Mouse (Mus musculus): ENCODE measurements at regions not wholly inside any gene's neighbourhood (a gene's known extent, or its start where the extent isn't known, plus 50 kb on each side); places are given as distances from the start of the nearest gene placed in this dataset.

DNA sequence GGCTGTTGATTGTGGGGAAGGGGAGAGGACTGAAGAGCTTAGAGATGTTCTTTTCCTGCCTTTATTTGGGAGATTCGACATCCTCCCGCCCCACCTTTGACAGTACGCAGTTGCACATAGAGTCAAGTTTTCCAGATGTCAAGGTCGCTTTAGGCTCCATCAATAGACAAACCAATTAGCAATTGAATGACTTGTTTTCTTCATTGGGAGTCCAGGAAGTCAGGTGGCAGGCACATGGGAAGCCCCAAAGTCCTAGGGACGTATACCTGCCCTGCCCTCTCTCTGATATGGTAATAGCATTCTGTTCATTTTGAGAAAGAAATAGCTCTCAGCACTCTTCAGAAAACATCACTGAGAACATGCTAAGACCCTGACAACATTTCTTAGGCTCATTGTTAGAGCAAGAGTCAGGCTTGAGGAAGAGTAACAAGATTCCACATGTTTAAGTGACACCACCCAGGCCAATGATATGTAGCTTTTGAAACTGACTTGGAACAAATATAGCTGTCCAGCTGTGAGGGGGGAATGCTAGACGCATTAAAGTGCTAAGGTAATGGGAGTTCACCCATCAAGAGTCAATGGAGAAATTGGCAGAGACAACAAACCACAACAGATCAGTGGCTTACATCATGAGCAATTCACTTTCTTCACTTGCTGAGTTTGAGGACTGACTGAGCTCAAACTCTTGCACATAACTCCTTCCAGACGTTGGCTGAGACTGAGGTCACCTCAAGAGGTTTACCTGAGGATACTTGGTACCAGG, 499.9 kb downstream of the Dok5 start:
- no peaks in the 10 kb centered on the region for H3K27me3 ChIP-seq (replicated peaks; ENCODE audit: control insufficient read depth, insufficient read depth, low read length)
- H3K27ac ChIP-seq (ENCODE audit: low read depth, low read length) = no peak overlapping the region
- TF ChIP-seq CTCF (IDR thresholded peaks at IDR 0.05; ENCODE audit: low read depth) = no peak
- no peak overlapping the region for H3K4me3 ChIP-seq (ENCODE audit: low read depth, low read length)
- no peak overlapping the region for H3K9ac ChIP-seq (ENCODE audit: low read depth, low read length)
- WGBS = 75% methylated on average over 7 of the region's 7 CpGs
- no peak overlapping the region for H3K4me2 ChIP-seq (replicated peaks; ENCODE audit: low read depth)
- no peak for ATAC-seq
- no peaks in the 10 kb centered on the region for H3K9me3 ChIP-seq (ENCODE audit: control insufficient read depth)
- H3K4me1 ChIP-seq (replicated peaks; ENCODE audit: control insufficient read depth, insufficient read depth, low read length) = no peaks in the 10 kb centered on the region
- H3K36me3 ChIP-seq (ENCODE audit: control insufficient read depth, insufficient read depth) = no peaks in the 10 kb centered on the region

DNA sequence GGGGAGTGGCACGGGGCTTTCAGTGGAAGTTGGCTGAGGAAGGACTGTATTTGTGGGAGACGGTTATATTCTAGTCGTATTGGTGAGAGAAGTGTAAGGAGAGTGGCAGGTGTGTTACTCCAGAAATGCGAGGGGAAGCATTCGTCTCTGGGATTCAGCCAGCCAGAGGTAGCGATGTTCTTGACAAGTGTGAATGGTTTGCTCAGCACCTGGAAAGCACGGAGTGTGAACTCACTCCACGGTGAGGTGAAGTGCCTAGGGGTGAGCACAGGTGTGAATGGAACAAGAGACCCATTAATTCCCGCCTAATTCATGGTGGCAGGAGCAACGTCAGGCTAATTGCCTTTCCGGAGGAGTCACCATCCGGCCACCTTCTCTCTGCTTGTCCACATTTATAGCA, 498.9 kb downstream of the Dok5 start:
- H3K9ac ChIP-seq (ENCODE audit: low read depth, low read length) = no peak overlapping the region
- H3K4me1 ChIP-seq (replicated peaks; ENCODE audit: control insufficient read depth, insufficient read depth, low read length) = no peaks in the 10 kb centered on the region
- no peak overlapping the region for H3K4me3 ChIP-seq (ENCODE audit: low read depth, low read length)
- TF ChIP-seq CTCF (IDR thresholded peaks at IDR 0.05; ENCODE audit: low read depth) = no peak
- ATAC-seq = no peak
- no peak overlapping the region for H3K27ac ChIP-seq (ENCODE audit: low read depth, low read length)
- H3K27me3 ChIP-seq (replicated peaks; ENCODE audit: control insufficient read depth, insufficient read depth, low read length) = no peaks in the 10 kb centered on the region
- WGBS = 78% methylated on average over 12 of the region's 12 CpGs
- no peaks in the 10 kb centered on the region for H3K36me3 ChIP-seq (ENCODE audit: control insufficient read depth, insufficient read depth)
- H3K4me2 ChIP-seq (replicated peaks; ENCODE audit: low read depth) = no peak overlapping the region
- H3K9me3 ChIP-seq (ENCODE audit: control insufficient read depth) = no peaks in the 10 kb centered on the region

DNA sequence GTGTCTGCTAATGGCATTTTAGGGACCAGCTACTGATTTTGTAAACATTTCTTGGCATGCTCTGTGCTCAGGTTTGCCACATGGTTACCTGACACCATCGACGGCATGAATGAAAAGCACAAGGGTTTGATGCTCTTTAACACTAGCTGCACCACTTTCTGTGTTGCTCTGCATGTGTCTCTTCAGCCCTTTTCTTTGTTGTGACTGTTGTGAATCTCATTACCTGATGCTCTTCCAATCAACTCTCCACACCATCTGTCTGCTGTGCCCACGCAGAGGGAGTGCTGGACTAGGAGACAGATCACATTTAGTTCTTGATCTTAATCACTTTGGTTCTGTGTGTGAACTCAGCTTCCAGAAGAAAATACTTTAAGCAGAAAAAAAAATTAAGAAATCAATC, 496.6 kb downstream of the Dok5 start:
- no peak overlapping the region for H3K27ac ChIP-seq (ENCODE audit: low read depth, low read length)
- H3K36me3 ChIP-seq (ENCODE audit: control insufficient read depth, insufficient read depth) = no peaks in the 10 kb centered on the region
- no peaks in the 10 kb centered on the region for H3K9me3 ChIP-seq (ENCODE audit: control insufficient read depth)
- no peak overlapping the region for H3K4me3 ChIP-seq (ENCODE audit: low read depth, low read length)
- 55% methylated on average over 3 of the region's 3 CpGs for WGBS
- no peak for TF ChIP-seq CTCF (IDR thresholded peaks at IDR 0.05; ENCODE audit: low read depth)
- no peak overlapping the region for H3K9ac ChIP-seq (ENCODE audit: low read depth, low read length)
- no peaks in the 10 kb centered on the region for H3K27me3 ChIP-seq (replicated peaks; ENCODE audit: control insufficient read depth, insufficient read depth, low read length)
- H3K4me2 ChIP-seq (replicated peaks; ENCODE audit: low read depth) = no peak overlapping the region
- no peaks in the 10 kb centered on the region for H3K4me1 ChIP-seq (replicated peaks; ENCODE audit: control insufficient read depth, insufficient read depth, low read length)
- ATAC-seq = no peak

DNA sequence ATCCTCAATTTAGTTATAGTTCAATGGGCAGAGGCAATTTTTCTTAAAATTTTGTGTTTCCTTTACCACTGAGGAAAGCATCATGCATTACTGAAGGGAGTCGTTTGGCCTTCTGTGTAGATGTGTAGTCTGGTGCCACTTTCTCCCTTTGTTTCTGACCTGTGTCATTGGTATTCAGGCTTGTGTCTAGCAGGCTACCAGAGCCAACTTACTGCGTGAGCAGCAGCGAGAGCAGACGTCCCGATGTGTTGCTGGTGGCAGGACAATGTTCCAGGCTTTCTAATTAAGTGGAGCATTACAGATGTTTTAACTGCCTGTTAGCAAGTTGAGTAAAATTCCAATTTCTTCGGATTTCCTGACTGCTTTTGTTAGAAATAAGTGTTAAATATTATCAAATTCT, 482.2 kb downstream of the Dok5 start:
- WGBS = 75% methylated on average over 6 of the region's 6 CpGs
- Histone ChIP-seq H3K4me1 (replicated peaks; ENCODE audit: control insufficient read depth, insufficient read depth, low read length) (no peaks in the 10 kb centered on the region), H3K9ac (ENCODE audit: low read depth, low read length) (no peak overlapping the region), H3K36me3 (ENCODE audit: control insufficient read depth, insufficient read depth) (no peaks in the 10 kb centered on the region), H3K27ac (ENCODE audit: low read depth, low read length) (no peak overlapping the region), H3K4me2 (replicated peaks; ENCODE audit: low read depth) (no peak overlapping the region), H3K27me3 (replicated peaks; ENCODE audit: control insufficient read depth, insufficient read depth, low read length) (no peaks in the 10 kb centered on the region), H3K9me3 (ENCODE audit: control insufficient read depth) (no peaks in the 10 kb centered on the region), H3K4me3 (ENCODE audit: low read depth, low read length) (no peak overlapping the region)
- no peak for ATAC-seq
- TF ChIP-seq CTCF (IDR thresholded peaks at IDR 0.05; ENCODE audit: low read depth) = no peak

DNA sequence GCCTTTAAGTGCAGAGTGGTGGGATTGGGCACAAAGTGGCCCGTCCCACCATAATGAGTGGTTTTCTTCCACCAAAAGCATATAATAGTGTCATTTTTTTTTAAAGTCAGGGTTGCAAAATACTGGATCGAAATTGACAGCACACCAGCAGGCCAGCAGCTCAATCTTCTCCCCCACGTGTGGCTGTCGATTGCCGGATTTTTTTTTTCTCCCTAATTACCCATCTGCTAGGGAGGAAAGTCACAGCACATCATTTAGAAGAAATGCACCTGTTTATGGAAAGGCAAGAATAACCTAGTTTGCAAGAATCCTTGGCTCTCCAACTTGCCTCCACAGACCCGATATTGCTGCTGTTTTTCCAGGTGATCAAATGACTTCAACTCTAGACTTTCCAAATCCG, 464.9 kb downstream of the Dok5 start:
- Histone ChIP-seq H3K9me3 (ENCODE audit: control insufficient read depth) (no peaks in the 10 kb centered on the region), H3K36me3 (ENCODE audit: control insufficient read depth, insufficient read depth) (no peaks in the 10 kb centered on the region), H3K27ac (ENCODE audit: low read depth, low read length) (no peak overlapping the region), H3K27me3 (replicated peaks; ENCODE audit: control insufficient read depth, insufficient read depth, low read length) (no peaks in the 10 kb centered on the region), H3K4me1 (replicated peaks; ENCODE audit: control insufficient read depth, insufficient read depth, low read length) (no peaks in the 10 kb centered on the region), H3K4me3 (ENCODE audit: low read depth, low read length) (no peak overlapping the region), H3K9ac (ENCODE audit: low read depth, low read length) (no peak overlapping the region), H3K4me2 (replicated peaks; ENCODE audit: low read depth) (no peak overlapping the region)
- no peak for ATAC-seq
- no peak for TF ChIP-seq CTCF (IDR thresholded peaks at IDR 0.05; ENCODE audit: low read depth)
- WGBS = 80% methylated on average over 7 of the region's 7 CpGs

DNA sequence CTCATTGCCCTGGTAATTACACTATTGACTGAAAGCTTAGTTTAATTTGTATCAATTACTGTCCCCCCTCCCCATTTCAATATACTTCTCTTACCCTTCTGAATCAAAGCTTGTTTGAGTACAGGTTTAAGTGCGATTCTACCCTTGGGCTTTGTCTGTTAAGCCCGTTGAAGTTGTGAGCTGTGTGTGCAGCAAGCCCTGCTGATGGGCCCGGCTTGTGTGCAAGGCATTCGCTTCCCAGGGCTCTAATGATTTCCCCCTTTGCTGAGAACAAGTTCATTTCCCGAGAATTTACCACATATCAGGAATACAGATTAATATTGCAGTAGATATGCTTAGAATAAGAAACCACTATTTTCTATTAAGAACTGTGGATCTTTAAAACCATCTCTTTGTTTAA, 460.6 kb downstream of the Dok5 start:
- H3K9me3 ChIP-seq (ENCODE audit: control insufficient read depth) = no peaks in the 10 kb centered on the region

More for the DNA sequence above, 460.6 kb downstream of the Dok5 start:
- no peak overlapping the region for H3K9ac ChIP-seq (ENCODE audit: low read depth, low read length)
- no peak overlapping the region for H3K4me3 ChIP-seq (ENCODE audit: low read depth, low read length)
- TF ChIP-seq CTCF (IDR thresholded peaks at IDR 0.05; ENCODE audit: low read depth) = no peak
- ATAC-seq = no peak
- no peaks in the 10 kb centered on the region for H3K36me3 ChIP-seq (ENCODE audit: control insufficient read depth, insufficient read depth)
- no peak overlapping the region for H3K27ac ChIP-seq (ENCODE audit: low read depth, low read length)
- no peaks in the 10 kb centered on the region for H3K4me1 ChIP-seq (replicated peaks; ENCODE audit: control insufficient read depth, insufficient read depth, low read length)
- H3K4me2 ChIP-seq (replicated peaks; ENCODE audit: low read depth) = no peak overlapping the region
- no peaks in the 10 kb centered on the region for H3K27me3 ChIP-seq (replicated peaks; ENCODE audit: control insufficient read depth, insufficient read depth, low read length)
- WGBS = 85% methylated on average over 5 of the region's 5 CpGs

Data from intestine, postnatal 0 days (tissue).